Mouse (Mus musculus) natural killer cell, adult 2 months (primary cell): ENCODE data around the gene Mapk9.

ENCODE experiments used
- DNase-seq, 2 experiments: peaks; one replicate each; pipeline ENCODE4 v3.0.0; 2022; ENCODE audit warnings: low spot score in 2 of 2

Gene Mapk9

GRCm38 (mm10) chr11:49840666-49841065, 5.9 kb upstream of the Mapk9 start:
- DNase-seq: no peak

GRCm38 (mm10) chr11:49841886-49842285, 4.7 kb upstream of the Mapk9 start:
- DNase-seq: no peak

DNA sequence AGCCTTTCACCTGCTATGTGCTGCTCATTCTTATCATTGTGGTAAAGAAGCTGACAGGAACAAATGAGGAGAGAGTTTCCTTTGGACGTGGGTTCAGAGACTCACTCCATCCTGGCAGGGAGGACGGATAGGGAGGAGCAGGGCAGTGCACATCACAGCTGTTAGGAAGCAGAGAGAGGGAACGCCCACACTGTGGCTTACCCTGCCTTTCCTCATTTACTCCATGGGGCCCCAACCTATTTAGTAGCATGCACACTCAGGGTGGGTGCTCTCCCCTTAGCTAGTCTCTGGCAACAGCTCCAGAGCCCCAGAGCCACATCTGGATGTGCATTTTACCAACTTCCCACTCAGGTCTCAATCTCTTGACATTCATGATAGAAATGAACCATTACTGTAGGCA, 3.8 kb upstream of the Mapk9 start:
- no peak for DNase-seq

- DNase-seq: no peak
These were observed 2.2 kb upstream of the Mapk9 start for GRCm38 (mm10) chr11:49844311-49844710.

DNA sequence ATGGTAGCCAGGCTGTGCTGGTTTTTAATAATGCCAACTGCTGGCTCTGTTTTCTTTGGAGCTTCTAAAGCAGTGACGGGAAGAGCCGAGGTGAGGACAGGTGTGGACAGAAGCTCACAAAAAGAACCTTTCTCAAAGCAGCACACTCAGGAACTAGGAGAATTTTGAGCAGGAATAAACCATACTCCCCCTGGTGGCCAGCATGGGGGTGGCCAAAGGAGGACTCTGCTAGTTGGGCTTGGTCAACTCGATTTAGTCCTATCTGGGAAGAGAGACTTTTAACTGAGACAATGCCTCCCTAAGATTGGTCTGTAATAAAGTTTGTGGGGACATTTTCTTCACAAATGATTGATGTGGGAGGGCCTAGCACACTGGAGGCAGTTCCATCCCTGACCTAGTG, 1.6 kb upstream of the Mapk9 start:
- DNase-seq: peak; percentile 53 to 66

DNA sequence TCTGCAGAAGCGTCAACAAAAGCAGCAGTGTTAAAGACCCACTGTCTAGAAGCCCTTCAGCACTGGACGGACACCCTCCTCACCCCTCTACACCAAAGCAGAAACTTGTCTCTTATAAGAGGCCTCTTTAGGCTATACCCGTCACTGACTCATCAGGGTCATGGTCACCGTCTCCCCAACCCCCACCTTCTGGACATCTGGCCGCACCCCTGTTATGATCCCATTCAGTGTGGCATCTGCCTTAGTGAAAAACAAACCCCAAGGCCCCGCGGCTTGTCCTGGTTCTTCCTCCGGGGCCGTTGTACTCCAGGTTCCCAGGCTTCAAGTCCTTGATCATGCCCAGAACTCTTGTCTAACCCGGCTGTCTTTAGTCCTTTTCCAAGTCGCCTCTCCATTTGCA, 593 bp upstream of the Mapk9 start:
- DNase-seq: no peak

GRCm38 (mm10) chr11:49847071-49847810, 690 bp downstream of the Mapk9 start:
- peak; percentile 9 to 21 for DNase-seq

DNA sequence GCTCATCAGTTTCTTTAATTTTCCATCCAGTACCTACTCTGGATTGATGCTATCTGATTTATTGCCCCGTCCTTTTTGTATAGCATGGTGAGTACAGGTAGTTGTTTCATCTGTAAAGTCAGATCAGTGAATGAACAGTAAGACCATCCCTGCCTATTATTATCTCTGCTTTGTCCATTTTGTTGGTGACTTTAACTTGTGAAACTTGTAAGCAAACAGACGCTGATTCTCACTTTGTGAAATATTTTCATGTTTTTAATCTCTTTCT, 1.2 kb downstream of the Mapk9 start:
- DNase-seq: no peak

- DNase-seq: no peak
These were observed 1.7 kb downstream of the Mapk9 start for GRCm38 (mm10) chr11:49848080-49848815.

- no peak for DNase-seq
These were observed 3.8 kb downstream of the Mapk9 start for GRCm38 (mm10) chr11:49850331-49850730.

DNA sequence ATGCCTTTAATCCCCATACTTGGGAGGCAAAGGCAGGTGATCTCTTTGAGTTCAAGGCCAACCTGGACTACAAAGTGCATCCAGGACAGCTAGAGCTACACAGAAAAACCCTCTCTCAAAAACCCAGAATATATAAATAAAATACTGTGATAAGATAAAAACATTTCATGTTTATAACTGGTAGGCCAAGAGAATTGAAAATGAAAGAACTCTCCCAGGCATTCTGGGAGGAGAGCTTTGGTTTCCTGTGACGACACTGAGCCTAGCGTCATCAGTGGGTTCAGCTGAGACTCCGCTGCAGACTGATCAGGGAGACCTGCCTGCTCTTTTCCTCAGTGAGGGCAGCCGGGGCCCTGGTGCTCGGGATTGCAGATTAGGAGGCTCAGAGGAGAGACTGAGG, 8.6 kb downstream of the Mapk9 start:
- DNase-seq: peak; percentile 18 to 40

DNA sequence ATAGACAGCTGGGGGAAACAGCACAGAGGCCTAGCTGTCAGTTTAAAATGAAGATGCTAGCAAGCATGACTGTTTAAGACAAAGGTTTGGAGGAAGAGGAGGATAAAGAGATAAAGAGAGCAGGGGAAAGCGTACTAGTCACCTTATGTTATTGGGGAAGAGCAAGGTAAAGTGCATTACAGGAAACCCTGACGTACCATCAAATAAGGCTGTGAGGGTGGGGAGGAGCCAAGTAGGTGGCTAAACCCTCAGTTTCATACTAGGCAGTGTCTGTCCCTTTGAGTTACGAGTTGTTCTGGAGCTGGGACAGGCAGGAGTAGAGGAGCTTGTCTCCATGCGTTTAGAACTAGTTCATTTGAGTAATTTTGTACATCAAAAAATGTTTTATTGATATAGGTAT, 14.6 kb downstream of the Mapk9 start:
- no peak for DNase-seq

DNA sequence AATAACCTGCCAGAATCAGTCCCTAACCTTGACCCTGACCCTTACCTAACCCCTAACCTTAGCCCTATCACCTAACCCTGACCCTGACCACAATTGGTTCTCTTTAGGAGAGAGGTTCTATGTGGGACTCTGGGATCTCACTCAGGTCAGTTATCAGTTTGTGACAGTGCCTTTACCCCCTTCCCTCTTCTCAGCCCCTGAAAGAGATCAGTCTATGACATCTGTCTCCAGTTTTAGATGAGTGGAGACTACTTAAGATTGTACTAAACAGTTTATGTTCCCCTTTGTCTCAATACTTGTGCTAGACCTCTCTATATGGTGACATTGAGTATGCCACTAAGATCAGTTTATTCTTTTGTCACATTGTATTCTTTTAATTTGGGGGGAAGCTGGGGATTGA, 17.4 kb downstream of the Mapk9 start:
- DNase-seq: no peak

GRCm38 (mm10) chr11:49867320-49867719, 20.8 kb downstream of the Mapk9 start:
- no peak for DNase-seq

GRCm38 (mm10) chr11:49869762-49870161, 23.2 kb downstream of the Mapk9 start:
- DNase-seq: peak; percentile 35 to 49

DNA sequence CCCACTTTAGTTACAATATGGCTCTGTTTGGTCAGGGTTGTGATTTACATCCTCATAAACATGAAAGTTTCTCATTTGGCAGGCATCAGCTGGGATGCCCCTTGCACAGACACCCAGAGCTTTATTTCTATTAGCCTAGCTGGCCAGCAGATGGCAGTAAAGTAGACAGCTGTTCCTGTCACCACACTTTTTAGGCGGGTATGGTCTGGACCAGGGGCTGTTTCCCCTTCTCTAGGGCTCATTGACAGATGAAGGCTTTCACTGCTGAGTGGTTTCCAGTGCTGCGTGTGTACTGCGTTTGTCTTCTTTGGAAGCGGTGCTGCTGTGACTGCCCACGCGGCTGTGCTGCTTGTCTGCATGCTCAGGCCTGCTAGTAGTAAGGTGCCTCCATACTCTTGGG, 25.4 kb downstream of the Mapk9 start:
- peak; percentile 8 to 25 for DNase-seq

DNA sequence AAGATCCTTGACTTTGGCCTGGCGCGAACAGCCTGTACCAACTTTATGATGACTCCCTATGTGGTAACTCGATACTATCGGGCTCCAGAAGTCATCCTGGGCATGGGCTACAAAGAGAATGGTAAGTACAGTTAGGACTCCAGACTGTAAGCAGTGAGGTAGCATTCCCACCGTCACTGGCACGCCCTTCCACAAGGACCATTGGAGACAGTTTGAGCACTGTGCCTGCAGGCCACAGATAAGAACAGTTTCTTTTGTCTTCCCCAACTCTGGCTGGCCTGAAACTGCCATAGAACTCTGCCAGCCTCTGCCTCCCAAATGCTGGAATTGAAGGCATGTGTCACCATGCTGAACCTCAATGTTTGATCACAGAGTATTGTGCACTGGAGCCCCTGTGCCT, 26.2 kb downstream of the Mapk9 start:
- DNase-seq: no peak

DNA sequence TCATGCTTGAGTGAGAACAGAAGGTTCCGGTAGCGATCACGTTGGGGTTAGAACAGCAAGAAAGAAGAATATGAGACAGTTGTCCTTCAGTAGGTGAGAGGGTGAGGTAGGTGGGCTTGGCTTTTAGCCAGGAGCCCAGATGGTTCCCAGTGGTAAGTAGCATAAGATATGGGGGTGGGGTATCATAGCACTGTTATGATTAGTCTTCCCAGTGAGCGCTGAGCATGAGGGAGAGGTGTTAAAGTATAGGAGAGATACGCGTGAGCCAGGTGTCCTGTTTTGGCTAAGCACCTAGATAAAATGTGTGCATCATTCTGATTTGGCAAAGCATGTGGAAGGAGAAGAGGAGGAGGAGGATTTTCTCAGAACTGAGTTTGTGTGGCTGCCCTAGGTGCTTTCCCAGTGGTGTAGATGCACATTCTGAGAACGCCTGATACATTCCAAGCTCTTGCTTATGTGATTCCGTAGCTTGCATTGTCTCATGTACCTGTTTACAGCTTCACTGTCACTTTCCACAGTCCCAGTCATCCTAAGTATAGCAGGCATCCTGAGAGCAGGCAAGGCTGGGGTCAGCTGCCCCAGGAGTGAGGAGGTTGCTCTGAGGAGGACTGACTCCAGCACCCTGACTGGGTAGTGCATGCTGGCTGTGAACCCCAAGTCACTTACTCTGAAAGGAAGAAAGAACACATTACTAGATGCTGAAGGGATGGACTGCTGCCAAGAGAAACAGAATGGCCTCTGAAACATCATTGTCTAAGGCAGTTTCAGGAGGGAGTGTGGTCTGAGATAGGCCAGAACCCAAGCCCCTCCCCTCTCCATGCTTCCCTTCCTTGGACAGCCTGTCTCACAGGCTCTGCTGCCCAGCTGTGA, 30.6 kb downstream of the Mapk9 start:
- DNase-seq: no peak

DNA sequence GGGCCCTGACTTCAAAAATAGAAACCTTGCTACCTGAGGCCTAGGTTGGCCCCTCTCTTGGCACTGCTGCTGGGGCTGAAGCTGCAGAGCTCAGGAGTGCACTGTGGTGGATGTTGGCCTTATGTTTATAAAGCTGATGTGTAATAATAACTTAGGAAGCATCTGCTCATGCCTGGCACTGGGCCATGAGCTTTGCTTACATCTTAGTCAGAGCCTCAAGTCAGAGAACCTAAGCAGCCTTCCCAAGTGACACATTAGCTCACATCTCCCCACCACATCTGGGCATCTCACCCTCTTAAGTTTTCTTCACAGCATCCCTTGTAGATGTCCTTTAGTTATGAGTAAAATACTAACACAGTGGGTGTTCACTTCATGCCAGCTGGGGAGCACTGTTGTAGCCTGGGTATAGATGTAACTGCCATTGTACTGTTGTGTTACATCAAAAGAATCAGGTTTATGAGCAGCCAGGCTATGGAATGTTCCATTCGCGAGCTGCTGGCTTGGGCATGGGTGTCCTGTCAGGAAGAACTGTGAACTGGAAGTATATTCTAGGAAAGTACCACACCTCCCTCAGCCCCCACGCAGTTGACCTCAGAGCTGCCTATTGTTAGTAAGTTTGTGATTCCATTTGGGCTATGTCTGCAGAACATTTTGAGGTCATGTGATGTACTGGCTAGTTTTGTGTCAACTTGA, 33.5 kb downstream of the Mapk9 start:
- no peak for DNase-seq

- DNase-seq: no peak
These were observed 36.8 kb downstream of the Mapk9 start for GRCm38 (mm10) chr11:49883394-49883793.

DNA sequence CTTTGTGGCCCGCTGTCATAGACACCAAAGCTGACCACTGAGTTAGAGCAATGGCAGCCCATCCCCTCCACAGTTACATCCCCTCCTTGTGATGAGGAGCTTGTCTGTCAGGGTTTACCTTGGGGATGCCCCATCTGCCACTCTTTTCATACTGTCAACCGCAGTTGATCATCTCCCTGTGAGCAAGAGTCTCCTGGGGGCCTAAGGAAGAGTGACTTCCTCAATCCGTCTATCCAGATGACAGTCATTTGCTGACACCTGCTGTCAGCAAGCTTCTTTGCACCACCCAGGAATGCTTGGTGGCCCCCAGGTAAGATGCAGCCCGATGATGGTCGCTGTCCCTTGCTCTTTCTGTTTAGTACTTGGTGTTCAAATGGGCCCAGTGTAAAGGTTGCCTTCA, 41.9 kb downstream of the Mapk9 start:
- DNase-seq: no peak

GRCm38 (mm10) chr11:49891993-49892392, 45.4 kb downstream of the Mapk9 start:
- DNase-seq: no peak
